Mouse (Mus musculus): ENCODE data around the gene Ulk4.

Ulk4 gene

DNA sequence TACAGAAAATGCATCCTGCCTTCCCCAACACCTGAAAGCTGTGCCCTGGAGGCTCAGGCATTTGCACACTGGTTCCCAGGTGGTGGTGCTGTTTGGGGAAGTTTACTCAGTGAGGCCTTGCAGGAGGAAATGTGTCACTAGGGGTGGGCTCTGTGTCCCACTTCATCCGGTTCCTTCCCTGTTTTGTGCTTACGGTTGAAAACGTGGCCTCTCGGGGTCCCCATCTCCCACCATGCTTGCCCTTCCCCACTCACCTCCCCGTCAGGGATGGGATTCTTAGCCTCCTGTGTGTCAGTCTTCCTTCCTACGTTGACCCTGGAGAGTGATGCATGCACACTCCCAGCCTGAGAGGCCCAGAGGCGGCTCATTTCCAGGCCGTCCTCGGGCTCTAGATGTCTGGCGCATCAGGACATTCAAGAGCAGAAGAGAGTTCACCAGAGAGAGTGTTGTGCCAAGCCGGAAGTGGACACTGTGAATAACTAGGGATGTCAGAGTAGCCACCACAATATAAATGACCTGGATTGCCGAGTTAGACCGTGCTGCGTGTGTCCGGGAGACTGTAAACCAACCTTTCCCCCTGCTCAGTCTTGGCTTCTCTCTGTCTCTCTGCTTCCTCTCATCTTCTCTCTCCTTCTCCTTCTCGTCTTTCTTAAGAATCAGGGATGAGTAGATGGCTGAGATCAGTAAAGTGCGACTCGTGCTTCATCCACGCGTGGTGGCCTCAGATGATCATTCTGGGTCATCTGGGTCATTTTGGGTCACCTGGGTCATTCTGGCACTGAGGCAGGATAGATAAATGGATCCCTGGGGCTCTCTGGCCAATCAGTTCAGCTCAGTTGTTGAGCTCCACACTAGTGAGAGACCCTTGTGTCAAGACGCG is 24.3 kb upstream of the Ulk4 start:
- DNase-seq (ENCODE audit: extremely low spot score, low spot score): no peak

DNA sequence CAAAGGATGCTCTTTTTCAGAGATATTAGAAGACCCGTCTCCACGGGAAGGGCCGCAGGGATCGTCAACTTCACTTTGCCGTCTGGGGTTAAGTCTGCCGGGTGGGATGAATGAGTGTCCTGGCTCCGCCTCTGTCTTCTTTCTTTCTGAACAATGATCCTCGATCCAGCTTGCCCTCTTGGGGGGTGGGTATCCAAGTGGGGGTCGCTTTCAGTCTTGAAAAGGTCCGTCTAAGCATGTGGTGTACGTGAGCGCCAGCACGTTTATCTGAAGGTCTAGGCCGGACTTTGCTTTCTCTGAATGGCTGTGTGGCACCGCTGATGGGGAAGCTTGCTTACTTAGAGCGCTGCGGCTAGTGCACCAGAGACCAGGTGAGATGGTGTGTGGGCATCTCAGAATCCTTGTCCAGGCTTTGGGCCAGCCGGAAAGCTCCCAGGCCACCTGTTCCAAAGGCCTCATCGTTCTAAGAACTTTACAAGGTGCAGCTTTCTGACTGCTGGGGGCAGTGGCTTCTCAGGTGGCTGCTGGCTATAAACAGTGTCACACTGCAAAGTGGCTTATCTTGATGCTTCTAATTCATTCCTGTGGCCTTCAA is 23.1 kb upstream of the Ulk4 start:
- peak; percentile 47 for DNase-seq (ENCODE audit: extremely low spot score, low spot score)

DNA sequence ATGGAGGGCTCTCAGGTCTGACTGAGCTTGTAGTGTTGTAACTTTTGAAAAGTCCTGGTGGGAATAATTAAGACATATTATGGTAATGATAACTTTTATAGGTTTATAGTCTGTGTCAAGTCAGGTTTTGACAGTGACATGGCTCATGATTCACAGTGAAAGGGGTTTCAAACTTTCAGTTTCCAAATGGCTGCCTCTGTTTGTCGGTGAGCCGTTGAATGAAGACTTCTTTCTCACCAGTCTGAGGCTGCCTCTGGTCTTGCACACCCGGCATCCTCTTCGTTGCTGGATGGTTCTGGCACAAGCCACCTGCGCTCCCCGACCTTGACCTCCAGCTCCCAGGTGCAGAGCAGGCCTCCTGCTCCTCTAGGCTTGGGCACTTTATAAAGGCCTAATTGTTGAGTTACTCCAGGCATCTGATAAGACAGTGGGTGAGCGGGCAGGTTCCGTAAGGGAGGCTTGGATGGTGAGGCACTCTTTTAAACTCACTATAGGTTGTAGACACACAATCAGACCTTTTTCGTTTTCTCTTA is 22.3 kb upstream of the Ulk4 start:
- no peak for DNase-seq (ENCODE audit: extremely low spot score, low spot score)

DNA sequence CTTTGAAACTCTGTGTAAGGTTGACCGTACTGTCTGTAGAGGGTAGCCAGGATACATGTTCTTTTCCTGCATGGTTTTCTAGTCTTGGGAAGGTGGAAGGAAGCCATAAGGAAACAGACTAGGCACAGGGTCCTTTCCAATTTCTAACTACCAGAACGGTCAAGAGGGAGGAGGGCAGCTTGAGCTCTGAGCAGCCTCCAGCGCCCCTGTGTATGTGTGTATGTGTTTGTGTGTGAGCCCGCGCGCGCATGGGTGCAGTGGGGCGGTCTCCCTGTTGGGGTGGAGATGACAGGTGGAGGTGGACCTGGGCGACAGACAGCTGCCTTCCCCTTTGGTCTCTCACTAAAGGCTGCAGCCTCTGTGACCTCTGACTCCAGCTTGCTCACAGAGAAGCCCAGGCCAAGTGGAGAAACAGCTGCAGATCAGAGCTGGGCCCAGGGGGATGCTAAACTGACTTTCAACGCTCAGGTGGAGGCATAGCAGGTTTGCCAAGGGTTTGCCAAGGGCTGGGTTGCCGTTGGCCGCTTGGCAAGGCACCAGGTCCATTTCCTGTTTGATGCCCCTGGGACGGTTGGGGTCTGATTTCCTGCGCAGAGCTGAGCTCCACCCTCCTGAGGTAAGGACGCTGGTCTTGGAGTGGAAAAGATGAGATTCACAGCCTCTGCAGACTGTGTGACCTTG is 21.6 kb upstream of the Ulk4 start:
- peak; percentile 35 for DNase-seq (ENCODE audit: extremely low spot score, low spot score)

DNA sequence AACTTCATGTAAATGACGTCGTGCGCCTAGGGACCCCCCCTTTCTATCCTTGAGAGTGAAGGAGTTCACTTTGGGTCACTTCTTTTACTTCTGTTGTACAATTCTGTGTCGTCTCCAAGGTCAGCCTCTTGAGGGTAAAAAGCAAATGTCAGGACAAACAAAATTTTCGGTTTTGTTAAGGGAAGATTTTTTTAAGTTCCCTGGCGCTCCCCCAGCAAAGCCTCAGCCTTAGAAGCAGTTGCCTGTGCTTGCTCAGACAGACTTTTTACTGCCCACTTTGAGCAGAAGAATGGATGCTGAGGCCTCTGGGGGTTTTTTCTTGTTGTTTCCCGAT is 21.0 kb upstream of the Ulk4 start:
- no peak for DNase-seq (ENCODE audit: extremely low spot score, low spot score)

DNA sequence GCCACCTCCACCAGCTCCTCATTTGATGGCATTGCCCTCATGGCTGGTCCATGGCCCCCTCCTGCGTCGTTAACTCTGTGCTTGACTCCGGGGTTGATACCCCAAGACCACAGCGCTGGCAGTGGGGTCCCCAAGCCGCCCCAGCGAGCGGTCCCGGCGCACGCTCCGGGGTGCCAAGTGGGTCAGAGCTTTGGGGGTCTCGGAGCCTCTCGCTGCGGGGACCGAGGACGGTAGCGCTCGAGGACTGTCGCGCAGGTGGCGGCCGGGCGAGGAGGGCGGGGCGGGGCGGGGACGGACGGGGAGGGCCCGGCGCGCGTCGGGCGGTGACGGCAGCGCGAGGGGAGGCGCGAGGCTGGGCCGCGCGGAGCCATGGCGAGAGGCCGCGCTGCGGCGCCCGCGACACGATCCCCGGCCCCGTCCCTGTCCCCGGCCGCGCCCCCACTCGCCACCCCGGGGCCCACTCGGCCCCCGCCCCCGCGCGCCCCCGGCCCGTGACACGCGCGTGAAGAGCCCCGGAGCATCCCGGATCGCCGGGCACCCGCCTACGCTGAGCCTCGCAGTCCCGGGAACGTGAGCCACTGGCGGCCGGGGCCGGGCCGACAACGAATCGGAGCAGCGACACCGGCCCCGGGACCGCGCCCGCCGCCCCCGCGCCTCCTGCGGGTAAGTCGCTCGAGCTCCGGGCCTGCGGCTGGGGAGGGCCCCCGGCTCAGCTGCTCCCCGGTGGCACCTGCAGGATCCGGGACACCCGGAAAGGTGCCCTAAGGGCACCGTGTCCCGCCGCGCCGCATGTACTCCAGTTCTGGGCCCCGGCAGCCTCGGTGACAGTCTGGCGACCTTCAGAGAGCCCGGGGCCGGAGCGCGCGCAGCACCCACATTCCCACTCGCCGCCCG is 20.4 kb upstream of the Ulk4 start, which contains the start of gene Trak1:
Gene Trak1 (plus strand): TSS at position 332 of the 894 bp plus-strand sequence.
- DNase-seq (ENCODE audit: extremely low spot score, low spot score): peak; percentile 77

DNA sequence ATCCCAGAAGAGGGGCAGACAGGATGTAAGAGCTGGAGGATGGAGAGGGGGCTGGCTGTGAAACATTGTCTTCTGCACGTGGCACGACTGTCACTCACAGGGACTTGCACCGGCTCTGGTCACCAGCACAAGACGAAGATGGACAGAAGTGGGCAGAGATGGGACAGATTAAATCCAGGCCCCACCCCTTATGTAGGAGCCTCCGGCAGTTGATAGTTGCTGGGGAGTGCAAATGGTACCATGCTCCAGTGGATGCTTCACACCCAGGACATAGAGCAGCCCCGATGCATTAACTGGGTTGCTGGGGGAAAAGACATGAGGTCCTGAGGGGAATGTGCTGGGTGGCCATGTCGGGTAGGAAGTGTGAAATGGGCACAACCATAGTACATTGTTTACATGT is 18.2 kb upstream of the Ulk4 start:
- DNase-seq (ENCODE audit: extremely low spot score, low spot score): no peak

DNA sequence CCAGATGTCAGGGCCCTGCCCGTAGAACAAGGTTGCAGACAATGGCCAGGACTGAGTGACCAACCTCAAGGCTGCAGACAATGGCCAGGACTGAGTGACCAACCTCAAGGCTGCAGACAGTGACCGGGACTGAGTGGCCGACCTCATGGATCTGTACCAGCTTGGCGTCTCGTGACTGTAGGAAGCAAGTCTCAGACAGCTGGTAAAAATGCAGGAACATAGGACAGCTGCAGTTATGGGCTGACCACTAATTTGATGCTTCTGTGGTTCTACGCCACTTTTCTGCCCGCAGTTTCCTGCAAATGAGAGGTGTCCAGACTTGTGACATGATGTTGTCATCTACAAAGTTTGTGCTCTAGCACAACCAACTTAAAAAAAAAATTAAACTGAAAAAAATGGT is 16.2 kb upstream of the Ulk4 start:
- no peak for DNase-seq (ENCODE audit: extremely low spot score, low spot score)

DNA sequence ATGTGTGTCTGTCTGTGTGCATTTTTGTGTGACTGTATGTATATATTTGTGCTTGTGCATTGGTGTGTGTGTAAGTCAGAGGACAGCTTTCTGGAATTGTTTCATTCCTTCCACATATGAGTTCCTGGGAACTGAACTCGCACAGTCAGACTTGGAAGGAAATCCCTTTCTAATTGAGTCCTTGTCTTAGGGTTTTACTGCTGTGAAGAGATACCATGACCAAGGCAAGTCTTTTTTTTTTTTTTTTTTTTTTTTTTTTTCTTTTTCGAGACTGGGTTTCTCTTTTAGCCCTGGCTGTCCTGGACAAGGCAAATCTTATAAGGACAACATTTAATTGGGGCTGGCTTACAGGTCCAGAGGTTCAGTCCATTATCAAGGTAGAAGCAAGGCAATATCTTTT is 14.3 kb upstream of the Ulk4 start:
- no peak for DNase-seq (ENCODE audit: extremely low spot score, low spot score)

DNA sequence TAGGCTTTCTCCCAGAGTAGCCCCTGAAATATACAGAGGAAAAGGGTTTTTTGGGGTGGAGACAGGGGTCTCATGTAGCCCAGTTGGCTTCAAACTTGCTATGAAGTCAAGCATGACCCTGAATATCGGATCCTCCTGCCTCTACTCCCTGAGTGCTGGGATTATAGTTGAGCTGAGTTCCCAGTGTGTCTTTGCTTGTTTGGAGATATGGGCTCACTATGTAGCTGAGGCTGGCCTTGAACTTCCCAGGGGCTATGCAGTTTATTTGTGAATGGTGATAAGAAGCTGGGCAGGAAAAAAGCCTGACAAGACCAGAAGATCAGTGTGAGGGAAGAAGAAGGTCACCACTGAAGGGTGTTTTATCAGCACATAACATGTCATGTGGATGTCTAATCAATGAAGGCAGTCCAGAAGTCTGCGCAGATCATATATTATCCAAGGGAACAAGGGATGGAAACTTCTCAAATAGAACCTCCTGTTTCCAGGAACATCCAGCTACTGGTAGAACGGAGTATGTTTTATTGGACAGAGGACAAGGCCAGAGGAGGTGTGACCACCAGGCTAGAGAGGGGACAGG is 9.4 kb upstream of the Ulk4 start:
- DNase-seq (ENCODE audit: extremely low spot score, low spot score): no peak

DNA sequence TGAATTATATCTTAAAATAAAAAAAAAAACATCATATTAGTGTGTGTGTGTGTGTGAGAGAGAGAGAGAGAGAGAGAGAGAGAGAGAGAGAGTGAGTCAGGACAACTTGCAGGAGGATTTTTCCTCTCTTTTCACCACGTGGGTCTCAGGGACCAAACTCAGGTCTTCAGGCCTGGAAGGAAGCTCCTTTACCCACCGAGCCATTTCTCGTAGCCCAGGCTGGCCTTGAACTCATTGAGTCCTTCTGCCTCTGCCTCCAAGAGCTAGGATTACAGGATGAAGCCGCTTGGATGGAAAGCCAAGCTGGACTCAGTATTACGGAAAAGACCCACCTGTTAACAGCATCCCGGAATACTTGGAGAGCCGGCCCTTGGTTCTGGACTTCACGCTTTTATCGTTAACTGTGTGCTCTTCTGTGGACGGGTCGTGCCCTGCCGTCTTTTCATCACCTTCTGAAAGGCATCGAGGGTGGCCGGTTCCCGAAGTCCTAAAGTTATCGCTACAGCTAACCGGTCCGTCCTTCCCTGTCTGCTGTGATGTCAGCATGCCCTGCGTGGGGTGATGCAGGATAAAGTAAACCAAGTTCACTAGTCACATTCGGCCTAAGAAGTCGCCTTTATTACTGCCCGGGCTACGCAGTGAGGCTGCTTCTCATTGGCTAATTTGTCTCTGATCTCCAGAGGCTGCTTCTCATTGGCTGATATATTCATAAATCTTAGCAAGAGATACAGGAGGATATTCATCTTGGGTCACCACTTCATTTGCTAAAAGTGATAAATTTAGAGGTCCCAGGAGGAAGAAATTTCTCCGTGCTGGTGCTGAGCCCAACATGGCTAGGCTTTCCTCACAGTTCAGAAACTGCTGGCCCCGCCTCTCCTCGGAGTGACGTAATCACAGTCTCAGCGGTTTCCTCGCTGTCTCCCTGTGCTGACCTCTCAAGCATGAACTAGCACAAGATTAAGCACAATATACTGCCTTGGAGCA is 8.6 kb upstream of the Ulk4 start:
- peak; percentile 65 for DNase-seq (ENCODE audit: extremely low spot score, low spot score)

DNA sequence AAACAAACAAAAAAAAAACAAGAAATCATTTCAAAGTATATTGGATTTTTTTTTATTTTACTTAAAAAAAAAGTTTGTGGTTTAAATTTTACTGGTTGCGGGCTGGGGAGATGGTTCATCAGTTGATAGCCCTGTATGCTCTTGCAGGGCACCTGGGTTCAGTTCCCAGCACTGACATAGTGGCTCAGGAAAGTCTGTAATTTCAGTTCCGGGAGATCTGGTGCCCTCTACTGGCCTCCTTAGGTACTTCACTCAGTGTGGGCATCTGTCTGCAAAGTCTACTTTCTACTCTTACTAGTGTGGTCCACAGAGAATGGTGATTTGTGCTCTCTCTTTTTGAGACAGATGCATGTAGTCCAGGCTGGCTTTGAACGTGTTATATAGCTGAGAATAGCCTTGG is 7.4 kb upstream of the Ulk4 start:
- DNase-seq (ENCODE audit: extremely low spot score, low spot score): peak; percentile 37

DNA sequence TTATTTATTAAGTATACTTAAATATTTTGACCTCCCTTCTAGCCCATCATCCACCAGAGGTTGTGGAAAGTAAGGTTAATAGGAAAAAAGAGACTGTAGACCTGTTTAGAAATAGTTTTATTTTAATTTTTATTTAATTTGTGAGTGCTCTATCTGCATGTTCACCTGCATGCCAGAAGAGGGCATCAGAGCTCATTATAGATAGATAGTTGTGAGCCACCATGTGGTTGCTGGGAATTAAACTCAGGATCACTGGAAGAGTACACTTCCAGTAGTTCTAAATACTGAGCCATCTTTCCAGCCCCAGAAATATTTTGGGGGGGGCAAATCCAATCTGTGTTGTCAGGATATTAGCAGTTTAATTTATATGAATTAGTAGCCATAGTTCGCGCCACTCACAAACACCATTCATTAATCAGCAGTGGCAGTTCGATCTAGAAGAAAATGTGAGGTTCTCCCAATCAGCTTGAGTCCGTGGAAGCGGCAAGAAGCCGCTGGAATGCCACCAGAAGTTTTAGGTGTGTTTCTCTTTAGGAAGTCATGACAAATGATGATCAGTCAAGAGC is 6.7 kb upstream of the Ulk4 start:
- DNase-seq (ENCODE audit: extremely low spot score, low spot score): no peak

DNA sequence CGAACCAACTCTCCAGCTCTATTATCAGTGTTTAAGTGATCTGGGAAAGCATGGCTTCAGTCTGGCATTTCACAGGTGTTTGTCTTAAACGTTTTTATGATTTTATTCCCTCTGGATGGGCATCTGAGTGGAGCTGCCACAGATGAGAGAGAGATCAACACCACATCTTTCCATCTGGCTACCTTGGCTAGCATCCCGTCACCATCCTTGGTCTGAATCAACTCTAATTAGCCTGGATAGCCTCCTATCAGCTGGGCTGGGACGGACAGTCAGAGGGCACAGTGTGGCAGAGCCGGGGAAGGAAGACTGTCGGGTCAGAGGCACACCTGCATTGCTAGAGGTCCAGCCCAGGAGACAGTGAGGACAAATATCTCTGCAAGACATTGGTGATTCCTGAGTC is 4.9 kb upstream of the Ulk4 start:
- no peak for DNase-seq (ENCODE audit: extremely low spot score, low spot score)

DNA sequence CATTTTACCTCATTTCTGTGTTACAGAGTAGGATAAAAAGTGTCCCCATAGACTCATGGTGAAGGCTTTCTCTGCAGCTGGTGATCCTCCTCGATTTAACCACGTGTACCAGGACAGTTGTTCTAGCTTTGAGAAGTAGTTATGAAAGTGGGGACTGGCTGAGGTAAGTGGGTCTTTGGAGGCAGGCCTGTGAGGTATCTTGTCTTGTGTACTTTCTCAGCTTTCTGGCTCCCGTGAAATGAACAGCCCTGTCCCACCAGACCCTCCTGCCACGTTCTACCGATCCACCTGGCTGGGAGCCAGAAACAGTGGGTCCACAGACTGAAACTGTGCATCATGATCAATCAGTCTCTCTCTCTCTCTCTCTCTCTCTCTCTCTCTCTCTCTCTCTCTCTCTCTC is 2.2 kb upstream of the Ulk4 start:
- no peak for DNase-seq (ENCODE audit: extremely low spot score, low spot score)

DNA sequence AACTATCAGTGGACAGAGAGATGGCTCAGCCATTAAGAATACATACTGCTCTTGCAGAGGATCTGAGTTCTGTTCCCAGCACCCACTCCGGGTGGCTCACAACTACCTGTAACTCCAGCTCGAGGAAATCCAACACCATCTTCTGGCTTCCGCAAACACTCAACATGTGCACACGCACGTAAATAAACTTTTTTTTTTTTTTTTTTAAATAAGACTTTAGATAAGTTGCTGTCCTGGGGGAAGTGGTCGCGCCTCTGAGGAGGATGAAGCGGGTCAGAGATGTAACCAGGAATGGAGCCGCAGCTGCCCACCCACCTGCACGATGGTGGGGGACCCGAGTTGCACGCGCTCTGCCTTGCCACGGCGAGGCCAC is 266 bp downstream of the Ulk4 start:
- DNase-seq (ENCODE audit: extremely low spot score, low spot score): no peak

DNA sequence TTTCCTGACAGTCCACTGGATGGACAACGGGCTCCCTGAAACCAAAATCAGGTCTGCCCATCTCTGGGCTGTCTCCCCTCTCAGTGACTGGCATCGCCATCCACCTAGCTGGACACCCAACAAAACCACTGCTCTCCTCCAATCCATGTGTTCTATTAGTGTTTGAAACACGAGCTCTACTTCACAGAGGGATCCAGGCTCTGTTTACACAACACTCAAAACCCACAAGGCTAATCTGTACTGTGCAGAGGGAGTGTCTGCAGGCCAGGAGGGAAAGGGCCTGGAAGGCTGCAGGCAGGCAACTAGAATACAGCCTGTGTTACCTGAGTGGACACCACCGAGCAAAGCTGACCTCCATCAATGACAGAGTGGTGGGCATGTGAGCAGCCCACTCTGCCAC is 5.4 kb downstream of the Ulk4 start:
- DNase-seq (ENCODE audit: extremely low spot score, low spot score): no peak

DNA sequence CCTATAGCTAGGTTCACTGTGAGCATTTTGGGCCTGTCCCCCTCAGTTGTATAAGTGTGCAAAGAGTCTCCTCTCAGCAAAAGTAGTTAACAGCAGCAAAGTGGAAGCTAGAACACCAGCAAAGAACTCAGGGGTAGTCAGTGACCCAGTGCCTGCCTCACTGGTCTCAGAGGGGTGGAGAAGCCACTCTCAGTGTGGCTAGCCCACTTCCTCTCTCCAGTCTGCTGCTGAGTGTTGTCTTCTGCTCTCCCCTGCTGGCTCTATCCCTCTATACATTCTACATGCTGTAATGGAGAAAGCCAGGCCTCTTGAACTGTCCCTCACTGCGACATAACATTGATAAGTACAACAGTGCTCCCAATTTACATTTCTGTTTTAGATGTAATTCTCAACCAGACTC is 5.8 kb downstream of the Ulk4 start:
- DNase-seq (ENCODE audit: extremely low spot score, low spot score): no peak

DNA sequence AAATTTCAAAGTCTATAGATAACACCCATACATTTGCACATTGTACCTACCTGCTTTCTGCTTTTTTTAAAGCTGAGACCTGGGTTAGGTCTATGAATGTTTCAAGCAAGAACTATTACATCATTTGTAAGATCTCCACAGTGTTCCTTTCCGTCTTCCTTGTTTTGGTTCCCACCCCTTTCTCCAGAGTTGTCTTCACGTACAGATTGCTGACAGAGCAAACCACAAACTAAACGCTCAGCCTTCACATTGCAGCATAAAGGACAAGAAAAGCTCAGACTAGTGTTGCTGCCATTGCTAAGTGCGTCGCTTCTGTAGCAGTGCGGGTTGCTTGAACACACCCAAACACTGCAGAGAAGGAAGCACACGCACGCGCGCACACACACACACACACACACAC is 11.7 kb downstream of the Ulk4 start:
- no peak for DNase-seq (ENCODE audit: extremely low spot score, low spot score)

DNA sequence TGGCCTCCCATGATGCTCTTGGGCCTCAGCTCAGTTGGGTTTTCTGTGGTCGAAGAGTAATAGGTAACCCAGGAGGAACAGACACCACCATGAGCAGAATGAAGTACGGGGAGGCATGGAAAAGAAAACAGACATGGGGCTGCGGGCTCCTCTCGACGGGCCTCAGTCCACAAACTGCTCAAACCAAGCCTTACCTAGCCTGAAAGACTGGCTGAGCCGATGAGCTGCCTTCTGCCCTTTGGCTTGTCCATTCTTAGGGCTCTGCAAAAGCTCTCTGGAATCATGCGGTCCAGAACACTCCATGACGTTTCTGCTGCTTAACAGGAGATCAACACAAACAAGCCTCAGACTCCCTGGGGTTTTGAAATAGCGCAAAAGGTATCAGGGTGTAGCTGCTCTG is 19.9 kb downstream of the Ulk4 start:
- no peak for DNase-seq (ENCODE audit: extremely low spot score, low spot score)
